ENCODE assay signal across 31 mouse cellular contexts in genomic region chr3:9335580-9335979, GRCm38 (mm10).
"Had no signal": no experiment of that assay in that cellular context is flagged by ENCODE, and none has a peak within 500 bp of the region (broad histone marks: within the 10 kb centered on the region; RNA-seq: fewer than 3 reads in every experiment).

No protein-coding gene starts in this region.

- H3K27me3 ChIP-seq: heart, embryonic 12.5 days; heart, embryonic 15.5 days had no signal

- H3K9ac ChIP-seq: heart, embryonic 12.5 days; heart, embryonic 15.5 days; hindbrain, embryonic 12.5 days; hindbrain, embryonic 13.5 days; hindbrain, embryonic 14.5 days; hindbrain, embryonic 15.5 days; intestine, embryonic 15.5 days; kidney, embryonic 15.5 days had no signal

- DNase-seq: heart, postnatal 10 days; heart, postnatal 14 days; heart, postnatal 36 days; heart, postnatal 4 days; kidney, adult 11 months; kidney, adult 18-20 months; kidney, adult 2 months; kidney, adult 8-10 months; kidney, adult 9 months; kidney, postnatal 10 days; kidney, postnatal 14 days; kidney, postnatal 25 days; kidney, postnatal 36 days; kidney, postnatal 4 days; layer of hippocampus, adult 9-11 months; layer of hippocampus, postnatal 36 days had no signal

- H3K36me3 ChIP-seq: heart, embryonic 12.5 days; heart, embryonic 13.5 days; heart, embryonic 15.5 days; hindbrain, embryonic 10.5 days; hindbrain, embryonic 12.5 days; hindbrain, embryonic 13.5 days; hindbrain, embryonic 15.5 days; intestine, embryonic 15.5 days; kidney, embryonic 15.5 days had no signal

- ATAC-seq: hindbrain, postnatal 0 days; inflammation-experienced regulatory T-cells, adult 6 months; intestine, embryonic 15.5 days; intestine, postnatal 0 days had no signal

- H3K27ac ChIP-seq: heart, embryonic 13.5 days; heart, embryonic 15.5 days; hindbrain, embryonic 10.5 days; hindbrain, embryonic 12.5 days; hindbrain, embryonic 13.5 days; hindbrain, embryonic 14.5 days; hindbrain, embryonic 15.5 days; hindbrain, postnatal 0 days; intestine, embryonic 15.5 days; kidney, embryonic 15.5 days; kidney, postnatal 0 days; layer of hippocampus, adult 2 months had no signal

- H3K4me3 ChIP-seq: hindbrain, embryonic 12.5 days; hindbrain, embryonic 13.5 days; intestine, embryonic 15.5 days; layer of hippocampus, adult 2 months had no signal

- H3K9me3 ChIP-seq: heart, embryonic 12.5 days; heart, embryonic 13.5 days; heart, embryonic 15.5 days; hindbrain, embryonic 10.5 days; hindbrain, embryonic 12.5 days; hindbrain, embryonic 13.5 days; hindbrain, embryonic 15.5 days; intestine, embryonic 15.5 days; kidney, embryonic 15.5 days had no signal
